Mouse (Mus musculus): Measurements from ENCODE around the gene Mtrr. TPM values are rescaled to one million over a fixed set of nuclear protein-coding genes. Genes with fewer than 3 reads are reported as not detected.

Mtrr gene
- polyA plus RNA-seq, 1 experiment from 2014 or later, result 11.2 TPM

Other genes with a start within 250 kb of the Mtrr start
- 24.7 and 32.9 TPM in 2 replicates for gene Fastkd3, start 85 bp upstream of the Mtrr start, polyA plus RNA-seq (2015; fragmentation: Nextera tagmentation; extraction: Ambion mirVana)
- gene 1700001L19Rik, start 15.3 kb upstream of the Mtrr start, polyA plus RNA-seq (2015; fragmentation: Nextera tagmentation; extraction: Ambion mirVana), result 2.9 and 3.8 TPM in 2 replicates

Data from neural tube, embryonic 13.5 days (tissue).